Mouse (Mus musculus): ENCODE data around the gene Tex37.

Tex37 gene

DNA sequence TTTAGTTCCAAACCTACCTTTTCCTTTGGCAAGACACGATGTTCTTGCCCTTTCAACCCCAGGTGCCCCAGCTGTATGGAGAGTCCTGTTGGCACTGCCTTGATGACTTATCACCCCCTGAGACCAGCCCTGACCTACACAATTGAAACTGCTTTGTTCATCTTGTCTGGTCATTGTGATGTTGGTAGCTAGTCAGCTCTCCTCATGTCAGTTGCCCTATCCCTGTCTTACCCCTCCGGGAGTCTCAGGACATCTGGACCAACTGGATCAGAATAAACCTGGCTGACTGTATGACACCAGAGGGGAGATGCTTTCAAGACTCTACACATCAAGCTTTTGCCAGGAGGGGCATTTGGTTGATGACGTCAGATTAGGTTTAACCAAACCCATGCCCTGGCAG is at the start of gene Tex37:
TSS of gene Tex37 (minus strand) at position 101 of the 400 bp plus-strand sequence.
- no peak for DNase-seq (ENCODE audit: low spot score)

DNA sequence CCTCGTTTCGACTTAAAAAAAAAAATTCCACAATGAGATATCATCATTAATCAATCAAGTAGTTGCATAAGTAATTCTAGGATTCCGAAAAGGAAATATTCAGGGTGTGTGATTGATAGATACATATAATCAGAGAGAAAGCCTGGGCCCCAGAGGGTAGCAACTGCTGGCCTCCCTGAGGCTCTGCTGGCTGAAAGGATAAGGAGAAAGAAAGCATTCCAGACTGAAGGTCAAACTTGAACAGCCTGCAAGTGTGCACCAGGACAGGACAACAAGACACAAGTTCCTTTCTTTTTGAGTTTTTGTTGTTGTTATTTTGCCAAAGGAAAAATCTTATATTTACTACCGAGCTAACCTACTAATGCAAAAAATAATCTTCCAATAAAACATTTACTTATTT is 49.6 kb upstream of the Tex37 start:
- DNase-seq (ENCODE audit: low spot score): no peak

GRCm38 (mm10) chr6:70967422-70967821 is 48.7 kb upstream of the Tex37 start:
- DNase-seq (ENCODE audit: low spot score): no peak

DNA sequence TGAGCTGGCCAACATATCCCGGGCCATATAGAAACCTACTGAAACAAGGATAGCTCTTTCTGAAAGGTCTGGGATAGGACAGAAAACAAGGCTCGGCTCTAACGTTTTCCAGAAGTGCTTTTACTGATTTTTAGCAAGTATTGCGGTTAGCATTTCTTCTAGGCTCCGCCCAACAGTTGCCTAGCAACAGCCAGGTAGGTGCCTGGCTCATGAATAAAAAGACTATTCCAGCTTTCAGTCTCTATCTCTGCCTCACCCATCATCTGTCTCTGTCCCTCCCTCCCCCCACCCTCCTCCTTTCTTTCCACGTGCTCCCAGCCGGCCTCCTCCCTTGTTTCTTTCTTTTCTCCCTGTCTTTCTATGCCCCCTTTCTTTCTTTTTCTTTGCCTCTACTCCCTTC is 47.0 kb upstream of the Tex37 start:
- no peak for DNase-seq (ENCODE audit: low spot score)

DNA sequence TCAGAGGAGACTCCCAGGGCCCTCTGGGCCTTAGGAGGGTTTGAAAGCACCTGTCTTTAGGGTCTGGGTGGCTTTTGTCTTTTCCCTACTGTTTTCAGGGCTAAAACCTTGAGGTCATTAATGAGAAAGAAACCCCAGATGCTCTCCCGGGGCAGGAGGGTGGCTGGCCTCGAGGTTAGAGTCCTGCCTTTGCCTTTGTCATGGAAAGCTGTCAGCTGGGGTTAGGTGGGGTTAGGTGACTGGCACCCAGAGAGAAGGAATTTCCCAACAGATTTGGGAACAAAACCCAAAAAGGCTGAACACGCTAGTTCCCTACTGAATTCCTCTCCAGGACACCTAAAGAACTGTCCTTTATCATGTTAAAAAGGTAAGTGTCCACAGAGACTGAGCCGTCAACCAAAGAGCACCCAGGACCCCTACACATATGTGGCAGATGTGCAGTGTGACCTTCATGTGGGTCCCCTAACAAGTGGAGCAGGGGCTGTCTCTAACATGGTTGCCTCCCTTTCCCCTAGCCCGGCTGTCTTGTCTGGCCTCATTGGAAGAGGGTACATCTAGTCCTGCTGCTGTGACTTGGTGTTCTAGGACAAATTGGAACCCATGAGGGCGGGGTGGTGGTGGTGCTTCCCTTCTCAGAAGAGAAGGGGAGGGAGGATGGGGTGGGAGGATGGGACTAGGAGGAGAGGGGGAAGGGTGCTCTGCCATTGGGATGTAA is 45.5 kb upstream of the Tex37 start:
- no peak for DNase-seq (ENCODE audit: low spot score)

DNA sequence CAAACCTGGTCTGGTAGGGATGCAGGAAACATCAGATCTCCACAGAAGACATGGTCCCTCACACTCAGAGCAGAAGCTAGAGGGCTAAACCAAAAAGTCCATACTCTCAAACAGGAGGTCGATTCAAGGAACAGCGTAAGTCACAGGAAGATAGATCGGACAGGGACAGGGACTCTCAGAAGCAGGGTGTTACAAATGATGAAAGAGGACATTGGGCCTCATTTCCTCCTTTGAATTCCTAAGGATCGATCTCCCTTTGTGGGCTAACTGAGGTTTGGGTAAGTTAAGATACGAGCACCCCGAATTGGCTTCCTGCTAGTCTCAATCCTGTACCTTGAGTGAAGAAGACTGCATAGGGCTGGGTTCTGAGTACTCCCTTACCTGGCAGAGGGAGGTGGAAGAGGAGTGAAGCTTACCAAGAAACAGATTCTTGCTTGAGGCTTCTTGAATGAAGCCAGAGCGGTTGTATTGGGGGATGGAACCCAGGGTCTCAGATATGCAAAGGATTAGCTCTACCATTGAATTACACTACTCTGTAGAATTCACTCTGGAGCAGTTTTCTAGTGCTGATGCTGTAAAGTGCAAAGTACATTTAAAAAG is 38.7 kb upstream of the Tex37 start:
- DNase-seq (ENCODE audit: low spot score): no peak

- DNase-seq (ENCODE audit: low spot score): no peak
These were observed 38.2 kb upstream of the Tex37 start for GRCm38 (mm10) chr6:70956936-70957335.

GRCm38 (mm10) chr6:70956285-70956912 is 37.7 kb upstream of the Tex37 start, which contains the start of gene Foxi3:
Gene Foxi3, plus strand, starts transcription at chr6:70956531.
- no peak for DNase-seq (ENCODE audit: low spot score)

GRCm38 (mm10) chr6:70955841-70956240 is 37.1 kb upstream of the Tex37 start:
- no peak for DNase-seq (ENCODE audit: low spot score)

DNA sequence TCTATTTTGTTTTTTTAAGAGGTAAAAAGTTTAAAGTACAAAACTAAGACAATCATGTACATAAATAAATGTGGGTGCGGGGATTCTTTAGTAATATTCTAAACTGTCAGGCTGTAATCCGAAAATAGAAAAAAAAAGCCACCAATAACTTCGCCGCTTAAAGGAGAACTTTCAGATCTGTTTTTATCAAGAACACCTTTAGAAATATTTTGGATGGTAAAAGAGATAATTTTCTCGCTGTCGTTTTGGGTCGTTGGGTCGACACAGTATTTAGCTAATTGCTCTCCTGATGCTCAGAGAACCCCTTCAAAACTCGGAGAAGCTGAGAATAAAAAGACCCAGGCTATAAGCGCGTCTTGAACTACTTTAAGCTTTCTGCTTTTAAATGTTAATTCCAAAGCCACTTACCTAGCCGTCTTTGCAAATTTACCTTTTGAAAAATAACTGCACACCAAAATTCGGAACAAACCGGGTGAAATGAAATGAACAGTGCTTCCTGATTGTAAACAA is 36.6 kb upstream of the Tex37 start:
- DNase-seq (ENCODE audit: low spot score): no peak

DNA sequence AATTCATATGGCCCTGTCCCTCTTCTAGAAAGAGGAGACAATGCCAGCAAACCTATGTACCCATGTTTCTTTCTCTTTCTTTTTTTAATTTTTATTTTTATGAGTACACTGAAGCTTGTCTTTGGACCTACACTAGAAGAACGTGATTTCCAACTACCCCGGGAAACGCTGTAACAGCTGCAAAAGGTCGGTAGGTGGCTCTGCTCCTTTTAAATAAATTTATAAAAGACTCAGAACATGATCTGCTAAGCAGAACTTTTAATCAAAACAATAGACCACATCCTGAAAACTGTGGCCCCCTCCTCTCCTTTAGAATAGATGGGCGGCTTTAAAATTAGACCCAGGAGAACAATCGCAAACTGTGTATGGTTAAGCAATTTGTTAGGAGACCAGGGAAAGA is 35.3 kb upstream of the Tex37 start:
- no peak for DNase-seq (ENCODE audit: low spot score)

GRCm38 (mm10) chr6:70953274-70953673 is 34.5 kb upstream of the Tex37 start:
- no peak for DNase-seq (ENCODE audit: low spot score)

DNA sequence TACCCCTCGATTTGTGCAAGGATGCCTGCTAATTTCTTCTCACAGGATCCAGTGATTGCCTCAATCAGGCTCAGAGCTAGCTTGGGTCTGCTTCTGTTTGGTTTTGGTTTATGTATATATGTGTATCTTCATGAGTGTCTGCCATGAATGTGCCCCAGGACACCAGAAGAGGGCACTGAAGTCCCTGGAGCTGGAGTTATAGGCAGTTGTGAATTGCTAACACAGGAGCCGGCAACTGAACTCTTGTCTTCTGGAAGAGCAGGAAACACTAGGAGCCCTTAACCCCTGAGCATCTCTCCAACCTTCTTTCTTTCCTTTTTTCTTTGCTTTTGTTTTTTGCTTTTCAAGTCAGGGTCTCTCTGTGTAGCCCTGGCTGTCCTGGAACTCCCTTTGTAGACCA is 13.1 kb upstream of the Tex37 start:
- DNase-seq (ENCODE audit: low spot score): no peak

DNA sequence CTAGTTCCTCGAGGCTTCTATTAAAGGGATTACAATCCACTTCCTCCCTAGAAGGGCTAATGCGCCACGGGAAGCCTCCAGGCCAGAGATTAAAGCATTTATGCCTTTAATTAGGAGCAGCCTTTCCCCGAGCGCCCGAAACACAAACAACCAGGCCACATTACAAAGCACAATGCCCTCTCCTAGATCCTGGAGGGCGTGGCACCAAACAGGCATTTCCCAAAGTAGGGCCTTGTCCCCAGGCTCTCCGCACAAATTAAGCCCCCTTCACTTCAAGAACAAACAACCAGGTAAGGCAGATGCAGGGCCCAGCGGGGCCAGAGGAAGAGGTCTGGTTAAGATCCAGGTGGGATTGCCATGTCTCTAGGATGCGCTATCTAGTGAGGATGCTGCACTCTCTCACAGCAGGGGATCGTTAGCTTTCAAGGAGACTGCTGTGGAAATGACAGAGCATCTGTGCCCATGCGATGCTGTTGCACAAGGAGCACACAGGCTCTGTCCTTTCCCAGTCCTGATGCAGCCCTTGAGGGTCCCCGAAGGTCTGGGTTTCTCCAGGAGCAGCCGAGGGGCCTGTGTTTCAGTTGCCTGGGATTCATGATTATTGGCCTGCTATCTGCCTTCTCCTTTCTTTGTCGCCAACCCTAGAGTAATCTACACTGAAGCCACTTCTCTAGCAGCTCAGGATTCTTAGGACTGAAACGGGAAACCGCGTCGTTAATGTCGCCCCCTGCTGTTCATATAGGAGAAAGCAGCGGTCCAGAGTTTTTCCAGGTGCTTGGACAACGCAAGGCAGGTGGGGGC is 2.7 kb upstream of the Tex37 start:
- DNase-seq (ENCODE audit: low spot score): no peak

- no peak for DNase-seq (ENCODE audit: low spot score)
These were observed 6.3 kb downstream of the Tex37 start for GRCm38 (mm10) chr6:70912396-70912765.

DNA sequence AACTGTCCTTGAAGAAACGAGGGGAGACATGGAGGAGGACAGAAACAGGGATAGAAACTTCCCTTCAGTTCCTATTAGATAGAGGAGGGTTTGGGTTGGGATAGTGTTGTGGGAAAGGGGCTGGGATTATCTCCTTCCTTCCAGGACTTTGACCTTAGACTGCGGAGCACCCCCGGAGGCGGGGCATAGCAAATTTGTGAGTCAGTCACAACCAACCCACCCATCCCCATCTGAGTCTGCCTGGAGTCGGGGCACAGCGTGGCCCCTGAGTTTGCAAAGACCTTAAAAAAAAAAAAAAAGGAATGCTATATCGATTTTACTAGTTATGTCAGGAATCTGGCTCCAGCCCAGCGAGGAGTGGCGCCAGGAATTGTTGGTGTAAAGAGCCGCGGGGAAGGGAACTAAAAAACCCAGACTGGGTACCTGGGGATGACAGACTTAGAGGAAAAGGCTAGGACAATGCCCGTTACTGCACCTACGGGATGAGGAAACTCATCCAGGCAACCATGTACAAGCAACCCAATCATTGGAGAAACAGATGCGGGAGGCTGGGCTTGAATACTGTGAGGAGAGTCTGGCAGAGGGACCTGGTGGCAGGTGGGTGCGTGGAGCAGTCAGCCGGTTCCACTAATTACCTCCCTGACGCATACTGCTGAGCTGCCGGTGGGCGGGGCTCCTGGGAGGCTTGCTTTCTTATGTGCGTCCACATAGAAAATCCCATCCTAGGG is 6.9 kb downstream of the Tex37 start:
- DNase-seq (ENCODE audit: low spot score): no peak

- DNase-seq (ENCODE audit: low spot score): no peak
These were observed 8.4 kb downstream of the Tex37 start for GRCm38 (mm10) chr6:70910285-70910684.

DNA sequence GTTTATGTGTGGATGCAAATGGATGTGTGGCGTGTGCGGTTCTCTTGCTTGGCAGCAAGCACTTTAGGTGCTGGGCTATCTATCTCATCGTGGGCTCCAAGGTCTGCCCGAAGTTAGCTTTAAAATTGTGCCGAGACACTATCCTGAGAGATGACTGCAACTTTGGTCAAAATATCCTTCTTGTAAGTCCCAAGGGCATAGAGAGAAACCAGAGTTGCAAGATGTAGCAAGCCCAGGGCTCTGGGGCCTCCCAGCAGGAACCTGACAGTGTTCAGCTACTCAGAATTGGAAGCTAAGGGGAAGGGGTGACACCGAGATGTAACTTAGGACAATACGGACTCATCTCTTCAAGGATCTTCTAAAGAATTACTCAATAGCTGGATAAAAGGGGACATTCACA is 9.2 kb downstream of the Tex37 start:
- DNase-seq (ENCODE audit: low spot score): no peak

- DNase-seq (ENCODE audit: low spot score): no peak
These were observed 15.0 kb downstream of the Tex37 start for GRCm38 (mm10) chr6:70903689-70904088.

DNA sequence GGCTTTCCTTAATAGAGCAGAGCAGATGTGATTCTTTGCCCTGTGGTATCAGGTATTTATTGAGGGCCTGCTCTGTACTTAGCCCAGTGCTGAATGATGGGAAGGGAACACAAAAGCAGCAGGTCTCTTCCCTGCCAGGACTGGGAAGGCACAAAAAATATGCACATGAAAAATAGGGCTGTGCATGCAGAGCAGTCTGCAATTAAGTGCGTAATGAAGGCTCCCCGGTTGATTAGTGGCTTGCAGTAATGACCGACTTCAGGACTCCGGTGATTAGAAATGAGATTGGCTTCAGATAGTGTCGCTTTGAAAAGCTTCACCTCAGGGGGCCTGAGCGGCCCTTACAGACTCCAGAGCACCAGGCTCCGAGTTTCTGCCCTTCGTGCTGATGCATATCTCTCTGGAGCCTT is 19.1 kb downstream of the Tex37 start:
- DNase-seq (ENCODE audit: low spot score): no peak

DNA sequence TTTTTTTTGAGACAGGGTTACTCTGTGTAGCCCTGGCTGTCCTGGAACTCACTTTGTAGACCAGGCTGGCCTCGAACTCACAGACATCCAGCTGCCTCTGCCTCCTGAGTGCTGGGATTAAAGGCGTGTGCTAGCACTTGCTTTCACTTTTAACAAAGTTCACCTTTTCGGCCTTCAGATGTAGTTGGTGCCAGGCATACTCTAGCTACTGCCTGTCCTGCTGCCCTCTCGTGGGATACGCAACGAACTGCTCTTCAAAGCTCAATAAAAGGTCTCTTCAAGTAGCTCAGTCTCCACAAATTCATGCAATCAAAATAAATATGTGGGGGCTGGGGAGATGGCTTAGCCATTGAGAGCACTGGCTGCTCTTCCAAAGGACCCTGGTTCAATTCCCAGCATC is 20.6 kb downstream of the Tex37 start:
- no peak for DNase-seq (ENCODE audit: low spot score)

DNA sequence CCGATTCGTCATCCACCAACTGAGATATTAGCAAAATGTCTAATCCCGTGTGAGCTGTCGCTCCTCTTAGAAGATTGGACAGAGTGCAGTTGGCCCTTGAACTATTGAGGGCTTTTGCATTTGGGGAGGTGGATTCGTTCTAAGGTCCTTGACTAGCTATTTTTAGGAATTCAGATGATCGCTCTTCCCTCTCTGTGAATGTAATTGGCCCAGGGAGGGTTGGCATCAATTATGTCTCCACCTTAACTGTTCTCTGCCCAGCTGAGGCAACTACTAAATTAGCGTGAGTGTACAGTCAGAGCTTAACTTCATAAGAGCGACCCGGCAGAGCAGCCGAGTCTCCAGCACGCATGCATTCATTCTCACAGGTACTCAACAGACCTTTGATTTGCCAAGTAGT is 30.7 kb downstream of the Tex37 start:
- no peak for DNase-seq (ENCODE audit: low spot score)

Data from urinary bladder, postnatal 10 days (tissue).